Mouse (Mus musculus) CH12.LX (cell line): ENCODE measurements at regions not wholly inside any gene's neighbourhood (a gene's known extent, or its start where the extent isn't known, plus 50 kb on each side); places are given as distances from the start of the nearest gene placed in this dataset.

Experiments used
- BHLHE40 ChIP-seq: IDR thresholded peaks from 2 replicates; pipeline ENCODE4 v1.6.1; 2011; ENCODE audit warnings: mild to moderate bottlenecking, low read depth, low read length, improper control_type of control experiment
- CTCF ChIP-seq, 2 experiments: IDR thresholded peaks in 1 of 2; conservative IDR thresholded peaks in 1 of 2; 2 replicates each; pipeline ENCODE4 v1.5.1; 2011 to 2012; ENCODE audit warnings: low read depth in 2 of 2, low read length in 2 of 2, improper control_type of control experiment in 1 of 2, inconsistent platforms in 1 of 2, mild to moderate bottlenecking in 1 of 2, moderate library complexity in 1 of 2
- E2F4 ChIP-seq: IDR thresholded peaks from 2 replicates; pipeline ENCODE4 v1.6.1; 2011; ENCODE audit warnings: low read depth, low read length, improper control_type of control experiment; ENCODE audit not compliant: insufficient replicate concordance
- EP300 ChIP-seq: IDR thresholded peaks from 2 replicates; pipeline ENCODE4 v1.6.1; 2011; ENCODE audit warnings: low read length, improper control_type of control experiment
- HCFC1 ChIP-seq: IDR thresholded peaks from 2 replicates; pipeline ENCODE4 v1.6.1; 2012; ENCODE audit warnings: low read depth, mild to moderate bottlenecking, inconsistent platforms, low read length, improper control_type of control experiment
- JUND ChIP-seq: conservative IDR thresholded peaks from 2 replicates; pipeline ENCODE4 v1.6.1; 2011; ENCODE audit warnings: low read depth, low read length, improper control_type of control experiment
- KAT2A ChIP-seq: IDR thresholded peaks from 2 replicates; pipeline ENCODE4 v1.6.1; 2012; ENCODE audit warnings: low read length, improper control_type of control experiment, inconsistent platforms; ENCODE audit not compliant: insufficient replicate concordance
- MAX ChIP-seq: IDR thresholded peaks from 2 replicates; pipeline ENCODE4 v1.6.1; 2011; ENCODE audit warnings: low read length, improper control_type of control experiment
- NRF1 ChIP-seq: IDR thresholded peaks from 2 replicates; pipeline ENCODE4 v1.6.1; 2014; ENCODE audit warnings: low read depth, mild to moderate bottlenecking, inconsistent platforms, low read length, improper control_type of control experiment, moderate library complexity
- POLR2A ChIP-seq: IDR thresholded peaks from 2 replicates; pipeline ENCODE4 v1.6.1; 2011; ENCODE audit warnings: low read depth, mild to moderate bottlenecking, improper control_type of control experiment, low read length
- TCF12 ChIP-seq: IDR thresholded peaks from 2 replicates; pipeline ENCODE4 v1.6.1; 2014; ENCODE audit warnings: low read depth, mild to moderate bottlenecking, inconsistent platforms, low read length, improper control_type of control experiment
- ZNF384 ChIP-seq: IDR thresholded peaks from 2 replicates; pipeline ENCODE4 v1.6.1; 2012; ENCODE audit warnings: low read depth, low read length, improper control_type of control experiment, inconsistent platforms

GRCm38 (mm10) chr16:50045552-50046547 is 245.5 kb downstream of the Cd47 start:
- TF ChIP-seq CTCF (conservative IDR thresholded peaks at IDR 0.05 in 1 of 2, IDR thresholded peaks at IDR 0.05 in 1 of 2; ENCODE audit: low read depth in 2 of 2, low read length in 2 of 2) (peak; percentile 79 to 95), POLR2A (peak; percentile 62), NRF1 (0 out of 2 replicates have a peak, but pooled peaks have one; percentile 23), KAT2A (no peak), E2F4 (peak; percentile 75; the same call in 1 of the 2 replicates), TCF12 (peak; percentile 66; the same call in 1 of the 2 replicates), BHLHE40 (peak; percentile 84), JUND (peak; percentile 62), EP300 (peak; percentile 66; the same call in 1 of the 2 replicates), ZNF384 (no peak; the same call in 1 of the 2 replicates), HCFC1 (peak; percentile 60), MAX (peak; percentile 88)
